Mouse (Mus musculus) embryonic fibroblast, embryonic 13.5 days (primary cell): ENCODE results near the gene Mybph.

ENCODE experiments used
- CTCF ChIP-seq: IDR thresholded peaks from 2 replicates; pipeline ENCODE4 v1.5.1; 2011; ENCODE audit warnings: mild to moderate bottlenecking, control low read depth, low read length, moderate library complexity, borderline replicate concordance; ENCODE audit not compliant: insufficient read depth
- POLR2A ChIP-seq: IDR thresholded peaks from 2 replicates; pipeline ENCODE4 v1.6.1; 2011; ENCODE audit warnings: low read depth, mild to moderate bottlenecking, control low read depth, low read length, moderate library complexity

- TF ChIP-seq POLR2A (no peak), CTCF (no peak)
Measured at GRCm38 (mm10) chr1:134212351-134212750, 19.1 kb downstream of the Mybph start.
